Mouse (Mus musculus) hindbrain, embryonic 15.5 days (tissue): ENCODE measurements around the gene Ankrd24. TPM values are rescaled to one million over a fixed set of nuclear protein-coding genes. Genes with fewer than 3 reads are reported as not detected.
"Not testable (repeated sequence)": the region's sequence is repeated elsewhere in the genome, so short reads cannot be mapped to it uniquely, and the experiment has no call there.

Source experiments
- ATAC-seq: fragments of 200-750 bp; cut with Nextera tagmentation; 2 replicates; pipeline ENCODE4 v1.8.0; 2017; ENCODE audit warnings: low read depth, moderate number of reproducible peaks, moderate TSS enrichment; ENCODE audit not compliant: low FRiP score
- H3K27ac ChIP-seq: fragments of 300-500 bp; sonication (generic); replicated peaks from 2 replicates; pipeline ENCODE4 v1.5.1; 2015; ENCODE audit warnings: mild to moderate bottlenecking, inconsistent platforms
- H3K27me3 ChIP-seq: fragments of 300-500 bp; sonication (generic); 2 replicates; pipeline ENCODE4 v1.6.1; 2015; ENCODE audit warnings: control low read depth, inconsistent platforms
- H3K36me3 ChIP-seq: fragments of 300-500 bp; sonication (generic); 2 replicates; pipeline ENCODE4 v1.6.1; 2015; ENCODE audit warnings: control low read depth, inconsistent platforms
- H3K4me1 ChIP-seq: fragments of 300-500 bp; sonication (generic); replicated peaks from 2 replicates; pipeline ENCODE4 v1.6.1; 2015; ENCODE audit warnings: control low read depth, inconsistent platforms
- H3K4me2 ChIP-seq: fragments of 300-500 bp; sonication (generic); 2 replicates; pipeline ENCODE4 v1.6.1; 2015; ENCODE audit warnings: moderate library complexity, mild to moderate bottlenecking, inconsistent platforms
- H3K4me3 ChIP-seq: fragments of 300-500 bp; sonication (generic); 2 replicates; pipeline ENCODE4 v1.5.1; 2015; ENCODE audit warnings: mild to moderate bottlenecking, inconsistent platforms
- H3K9ac ChIP-seq: fragments of 300-500 bp; sonication (generic); 2 replicates; pipeline ENCODE4 v1.6.1; 2015; ENCODE audit warnings: inconsistent platforms
- H3K9me3 ChIP-seq: fragments of 300-500 bp; sonication (generic); 2 replicates; pipeline ENCODE4 v1.6.1; 2016; ENCODE audit warnings: control low read depth, inconsistent platforms
- WGBS: fragments of 180-500 bp; shearing (Covaris S2); methylation state at CpG from one replicate; pipeline ENCODE4 v1.1.7; 2015; 5-methylcytosine and 5-hydroxymethylcytosine counted together
- polyA plus RNA-seq: library from polyadenylated mRNA; unstranded; fragments of >200 nt; fragmentation: Nextera tagmentation; extraction: Ambion mirVana; gene quantifications from 2 replicates; pipeline ENCODE4 v1.2.1, GENCODE M21; 2015

Gene Ankrd24
- polyA plus RNA-seq, 1 experiment from 2014 or later: 23.6 TPM

DNA sequence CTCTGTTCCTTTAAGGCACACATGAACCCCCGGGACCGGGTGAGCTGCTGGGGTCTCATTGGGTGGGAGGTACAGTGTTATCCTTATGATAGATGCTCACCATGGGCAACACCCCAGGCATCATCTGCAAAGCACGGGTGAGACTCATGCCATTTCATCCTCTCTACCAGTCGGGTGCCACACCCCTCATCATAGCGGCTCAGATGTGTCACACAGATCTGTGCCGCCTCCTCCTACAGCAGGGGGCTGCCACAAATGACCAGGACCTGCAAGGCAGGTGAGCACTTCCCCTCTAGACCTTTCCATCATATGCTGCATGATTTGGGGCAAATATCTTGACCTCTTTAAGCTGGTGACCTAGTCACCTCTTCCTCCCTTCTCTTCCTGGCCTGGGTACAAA lies 9.8 kb downstream of the Ankrd24 start:
- Histone ChIP-seq H3K27ac (no peak overlapping the region), H3K9me3 (no peaks in the 10 kb centered on the region), H3K9ac (no peak overlapping the region), H3K4me1 (peaks cover 31% of the 10 kb centered on the region), H3K4me3 (no peak overlapping the region), H3K4me2 (no peak overlapping the region), H3K27me3 (no peaks in the 10 kb centered on the region), H3K36me3 (no peaks in the 10 kb centered on the region)
- WGBS: 75% methylated on average over 6 of the region's 6 CpGs
- ATAC-seq: no peak

DNA sequence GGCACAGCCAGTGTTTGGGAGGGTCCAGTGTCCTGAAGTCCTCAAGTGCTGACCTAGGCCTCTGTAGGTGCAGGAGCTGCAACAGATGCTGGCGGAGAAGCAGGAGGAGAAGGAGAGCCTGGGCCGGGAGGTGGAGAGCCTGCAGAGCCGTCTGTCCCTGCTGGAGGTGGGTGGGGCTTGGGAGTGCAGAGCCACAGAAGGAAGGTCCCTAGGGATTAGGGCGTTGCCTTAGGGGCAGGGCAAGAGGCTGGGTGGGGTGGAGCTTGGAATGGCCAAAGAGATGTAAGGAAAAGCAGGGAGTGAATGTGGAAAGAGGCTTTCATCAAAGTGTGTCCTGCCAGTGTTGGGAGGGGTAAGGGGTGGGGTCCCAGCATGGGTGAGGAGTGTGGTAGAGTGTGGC lies 12.5 kb downstream of the Ankrd24 start:
- H3K27me3 ChIP-seq, ATAC-seq, H3K9ac ChIP-seq, H3K36me3 ChIP-seq, H3K4me2 ChIP-seq, H3K4me3 ChIP-seq, H3K27ac ChIP-seq, H3K9me3 ChIP-seq: not testable (repeated sequence)
- H3K4me1 ChIP-seq: peaks cover 30% of the 10 kb centered on the region
- WGBS: 41% methylated on average over 4 of the region's 4 CpGs

DNA sequence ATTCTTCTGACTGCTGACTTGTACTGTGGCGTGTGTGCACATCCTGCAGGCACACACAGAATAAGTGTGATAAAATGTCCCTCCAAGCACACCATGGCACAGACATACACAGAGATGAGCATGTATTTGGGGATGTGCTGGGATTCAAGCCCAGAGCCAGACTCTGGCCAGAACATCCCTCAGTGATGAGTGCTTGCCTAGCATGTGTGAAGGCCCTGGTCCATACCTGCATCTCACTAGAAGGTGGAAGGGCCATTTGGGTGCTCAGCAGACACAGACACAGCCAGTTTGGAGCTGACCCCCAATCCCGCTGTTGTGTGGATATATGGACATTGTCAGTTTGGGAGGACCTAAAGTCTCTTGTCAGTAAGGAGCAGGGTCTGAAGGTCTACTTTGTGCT lies 13.2 kb downstream of the Ankrd24 start:
- H3K9me3 ChIP-seq: no peaks in the 10 kb centered on the region
- no peak overlapping the region for H3K27ac ChIP-seq
- H3K4me3 ChIP-seq: no peak overlapping the region
- H3K27me3 ChIP-seq: 0 out of 2 replicates have a peak, but pooled peaks cover 3% of the 10 kb centered on the region
- H3K4me1 ChIP-seq: peaks cover 30% of the 10 kb centered on the region
- peak overlapping the region; percentile 91 for H3K4me2 ChIP-seq
- no peak for ATAC-seq
- no peaks in the 10 kb centered on the region for H3K36me3 ChIP-seq
- 94% methylated on average over 2 of the region's 2 CpGs for WGBS
- H3K9ac ChIP-seq: no peak overlapping the region

DNA sequence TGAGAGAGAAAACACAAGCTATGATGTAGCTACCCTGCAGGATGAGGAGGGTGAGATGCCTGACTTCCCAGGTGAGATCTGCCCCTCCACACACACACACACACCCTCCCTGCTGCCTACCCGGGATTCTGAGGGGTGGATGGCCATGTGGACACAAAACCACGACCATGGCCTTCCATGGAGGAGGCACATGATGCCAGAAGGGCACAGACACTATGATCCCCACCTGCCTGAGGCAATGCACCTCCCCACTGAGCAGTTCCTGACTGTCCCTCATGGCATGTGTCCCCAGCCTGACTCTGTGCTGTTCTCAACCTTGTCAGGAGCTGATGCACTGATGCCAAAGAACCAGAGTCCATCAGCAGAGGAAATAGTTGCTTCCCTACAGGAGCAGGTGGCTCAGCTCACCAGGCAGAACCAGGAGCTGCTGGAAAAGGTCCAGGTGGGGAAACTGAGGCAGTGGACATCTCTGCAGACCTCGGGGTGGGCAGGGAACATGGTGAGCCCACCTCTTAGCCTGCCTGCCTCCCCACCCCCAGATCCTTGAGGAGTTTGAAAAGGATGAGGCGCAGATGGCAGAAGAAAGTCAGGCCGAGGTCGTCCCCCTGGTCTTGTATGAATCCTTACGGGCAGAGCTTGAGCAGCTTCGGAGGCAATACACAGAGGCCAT lies 13.8 kb downstream of the Ankrd24 start:
- Histone ChIP-seq H3K36me3 (no peaks in the 10 kb centered on the region), H3K27me3 (0 out of 2 replicates have a peak, but pooled peaks cover 3% of the 10 kb centered on the region), H3K9ac (peak overlapping the region; percentile 90; the same call in 1 of the 2 replicates), H3K4me2 (peak overlapping the region; percentile 91), H3K4me1 (peaks cover 30% of the 10 kb centered on the region), H3K4me3 (peak overlapping the region; percentile 76), H3K9me3 (no peaks in the 10 kb centered on the region), H3K27ac (peak overlapping the region; percentile 95; the same call in 1 of the 2 replicates)
- ATAC-seq: no peak
- 78% methylated on average over 8 of the region's 8 CpGs for WGBS

DNA sequence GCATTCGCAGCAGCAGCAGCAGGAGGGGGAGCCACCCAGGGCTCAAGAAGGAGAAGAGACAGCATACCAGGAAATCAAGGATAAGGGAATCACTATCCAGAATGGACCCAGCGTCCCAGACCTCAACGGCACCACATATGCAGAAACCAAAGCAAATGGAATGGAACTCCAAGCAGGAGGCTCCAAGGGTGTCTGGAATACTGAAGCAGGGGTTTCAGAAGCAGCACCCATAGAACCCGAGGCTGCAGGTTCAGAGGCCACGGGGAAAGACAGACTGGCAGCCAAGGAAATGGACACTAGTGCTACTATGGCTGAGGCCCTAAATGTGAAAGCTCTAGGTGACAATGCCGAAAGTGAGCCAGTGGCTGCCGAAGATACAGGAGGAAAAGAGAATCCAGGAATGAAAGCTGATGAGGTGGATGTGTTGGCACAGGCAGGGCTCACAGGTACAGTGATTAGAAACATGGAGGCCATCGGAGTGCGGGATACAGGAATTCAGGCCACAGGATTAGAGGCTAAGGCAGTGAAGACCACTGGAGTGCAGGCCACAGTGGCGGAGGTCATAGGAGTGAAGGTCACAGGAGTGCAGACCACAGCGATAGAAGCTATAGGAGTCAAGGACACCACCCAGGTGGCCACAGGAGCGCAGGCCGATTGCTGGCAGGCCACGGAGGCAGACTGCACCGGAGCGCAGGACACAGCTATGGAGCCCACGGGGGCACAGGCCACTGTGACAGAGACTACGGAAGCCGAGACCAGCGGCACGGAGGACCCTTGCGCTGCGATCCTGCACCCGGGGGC lies 14.5 kb downstream of the Ankrd24 start:
- Histone ChIP-seq H3K9ac (peak overlapping the region; percentile 90), H3K9me3 (no peaks in the 10 kb centered on the region), H3K36me3 (no peaks in the 10 kb centered on the region), H3K4me1 (peaks cover 30% of the 10 kb centered on the region), H3K4me2 (peak overlapping the region; percentile 91), H3K27ac (peak overlapping the region; percentile 95), H3K27me3 (0 out of 2 replicates have a peak, but pooled peaks cover 3% of the 10 kb centered on the region), H3K4me3 (peak overlapping the region; percentile 76)
- 19% methylated on average over 24 of the region's 24 CpGs for WGBS
- peak; percentile 0; the same call in 1 of the 2 replicates for ATAC-seq

DNA sequence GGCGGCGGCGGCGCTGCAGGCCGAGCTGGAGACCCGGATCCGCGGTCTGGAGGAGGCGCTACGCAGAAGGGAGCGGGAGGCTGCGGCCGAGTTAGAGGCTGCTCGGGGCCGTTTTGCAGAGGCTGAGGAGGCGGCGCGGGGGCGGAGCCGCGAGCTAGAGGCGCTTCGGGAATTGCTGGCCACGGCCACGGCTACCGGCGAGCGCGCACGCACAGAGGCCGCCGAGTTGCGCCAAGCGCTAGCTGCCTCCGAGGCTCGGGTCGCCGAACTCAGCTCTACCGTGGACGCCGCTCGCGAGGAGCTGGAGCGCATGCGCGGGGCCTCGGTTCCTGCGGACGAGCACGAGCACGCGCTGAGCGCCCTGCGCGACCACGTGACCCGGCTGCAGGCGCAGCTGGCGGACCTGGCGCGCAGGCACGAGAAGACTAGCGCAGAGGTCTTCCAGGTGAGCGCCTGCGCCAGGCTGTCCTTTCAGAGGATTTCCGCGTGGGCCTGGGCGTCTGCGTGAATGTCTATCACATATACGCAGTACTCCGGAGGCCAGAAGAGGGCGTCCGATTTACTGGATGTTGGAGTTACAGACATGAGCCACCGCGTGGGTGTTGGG lies 15.2 kb downstream of the Ankrd24 start:
- H3K27me3 ChIP-seq: 0 out of 2 replicates have a peak, but pooled peaks cover 3% of the 10 kb centered on the region
- H3K27ac ChIP-seq: peak overlapping the region; percentile 95
- H3K9ac ChIP-seq: peak overlapping the region; percentile 90
- H3K4me1 ChIP-seq: peaks cover 33% of the 10 kb centered on the region
- under 1% methylated on average over 75 of the region's 75 CpGs for WGBS
- H3K36me3 ChIP-seq: no peaks in the 10 kb centered on the region
- peak overlapping the region; percentile 76 for H3K4me3 ChIP-seq
- H3K4me2 ChIP-seq: peak overlapping the region; percentile 91
- ATAC-seq: peak; percentile 90
- H3K9me3 ChIP-seq: no peaks in the 10 kb centered on the region

DNA sequence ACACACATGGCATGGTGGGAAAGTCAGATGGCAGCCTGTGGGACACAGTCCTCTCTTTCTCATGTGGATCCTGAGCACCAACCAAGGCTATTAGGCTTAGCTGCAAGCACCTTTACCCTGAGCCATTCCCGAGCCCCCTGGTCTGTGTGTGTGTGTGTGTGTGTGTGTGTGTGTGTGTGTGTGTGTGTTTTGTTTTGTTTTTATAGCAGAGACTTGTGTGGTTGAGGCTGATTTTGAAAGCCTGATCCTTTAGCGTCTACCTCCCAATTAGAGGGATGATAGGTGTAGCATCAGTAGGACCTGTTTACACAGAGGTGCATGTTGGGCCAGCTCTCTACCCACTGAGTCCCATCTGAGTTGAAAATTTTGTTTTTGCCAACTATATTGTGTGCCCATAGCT lies 15.8 kb downstream of the Ankrd24 start:
- Histone ChIP-seq H3K9me3 (no peaks in the 10 kb centered on the region), H3K9ac (peak overlapping the region; percentile 90), H3K4me3 (peak overlapping the region; percentile 76), H3K27ac (peak overlapping the region; percentile 95), H3K4me1 (peaks cover 34% of the 10 kb centered on the region), H3K36me3 (no peaks in the 10 kb centered on the region), H3K4me2 (peak overlapping the region; percentile 91), H3K27me3 (0 out of 2 replicates have a peak, but pooled peaks cover 3% of the 10 kb centered on the region)
- WGBS: 51% methylated on average over 2 of the region's 2 CpGs
- ATAC-seq: peak; percentile 21; the same call in 1 of the 2 replicates

DNA sequence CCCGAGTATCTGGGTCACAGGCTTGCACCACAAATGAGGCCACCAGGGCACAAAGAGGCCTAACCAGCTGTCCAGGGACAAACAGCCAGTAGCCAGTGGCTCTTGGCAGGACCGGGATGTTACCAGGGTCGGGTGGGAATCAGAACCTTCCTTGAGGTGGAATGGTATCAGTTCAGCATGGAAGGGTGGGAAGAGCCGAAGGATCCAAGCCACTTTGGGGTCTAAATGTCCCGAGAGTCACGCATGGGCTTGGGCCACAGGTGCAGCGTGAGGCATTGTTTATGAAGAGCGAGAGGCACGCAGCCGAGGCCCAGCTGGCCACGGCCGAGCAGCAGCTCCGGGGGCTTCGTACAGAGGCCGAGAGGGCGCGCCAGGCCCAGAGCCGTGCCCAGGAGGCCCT lies 16.4 kb downstream of the Ankrd24 start:
- peaks cover 34% of the 10 kb centered on the region for H3K4me1 ChIP-seq
- H3K36me3 ChIP-seq: no peaks in the 10 kb centered on the region
- no peaks in the 10 kb centered on the region for H3K9me3 ChIP-seq
- ATAC-seq: no peak
- 86% methylated on average over 18 of the region's 18 CpGs for WGBS
- H3K27ac ChIP-seq: no peak overlapping the region
- H3K27me3 ChIP-seq: 0 out of 2 replicates have a peak, but pooled peaks cover 3% of the 10 kb centered on the region
- no peak overlapping the region for H3K4me3 ChIP-seq
- H3K4me2 ChIP-seq: peak overlapping the region; percentile 91; the same call in 1 of the 2 replicates
- no peak overlapping the region for H3K9ac ChIP-seq

DNA sequence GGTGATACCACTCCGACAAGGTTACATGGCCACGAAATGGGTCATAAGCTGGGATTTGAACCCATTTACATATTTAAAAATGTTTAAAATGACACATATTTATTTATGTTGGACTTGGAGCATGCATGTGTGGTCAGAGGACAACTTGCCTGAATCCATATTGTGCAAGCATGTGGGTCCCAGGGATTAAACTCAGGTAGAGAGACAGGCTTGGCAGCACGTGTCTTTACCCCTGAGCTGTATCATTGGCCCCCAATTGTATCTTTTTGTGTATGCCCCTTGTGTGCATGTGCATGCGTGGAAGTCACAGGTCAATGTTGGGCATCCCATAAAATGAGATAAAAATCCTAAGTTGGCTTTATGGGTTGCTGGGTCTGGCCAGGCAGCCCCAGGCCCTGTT lies 17.1 kb downstream of the Ankrd24 start:
- Histone ChIP-seq H3K4me1 (peaks cover 40% of the 10 kb centered on the region), H3K4me2 (no peak overlapping the region), H3K27ac (no peak overlapping the region), H3K4me3 (no peak overlapping the region), H3K9ac (no peak overlapping the region), H3K27me3 (0 out of 2 replicates have a peak, but pooled peaks cover 3% of the 10 kb centered on the region), H3K36me3 (no peaks in the 10 kb centered on the region), H3K9me3 (no peaks in the 10 kb centered on the region)
- 92% methylated on average over 4 of the region's 4 CpGs for WGBS
- ATAC-seq: no peak

DNA sequence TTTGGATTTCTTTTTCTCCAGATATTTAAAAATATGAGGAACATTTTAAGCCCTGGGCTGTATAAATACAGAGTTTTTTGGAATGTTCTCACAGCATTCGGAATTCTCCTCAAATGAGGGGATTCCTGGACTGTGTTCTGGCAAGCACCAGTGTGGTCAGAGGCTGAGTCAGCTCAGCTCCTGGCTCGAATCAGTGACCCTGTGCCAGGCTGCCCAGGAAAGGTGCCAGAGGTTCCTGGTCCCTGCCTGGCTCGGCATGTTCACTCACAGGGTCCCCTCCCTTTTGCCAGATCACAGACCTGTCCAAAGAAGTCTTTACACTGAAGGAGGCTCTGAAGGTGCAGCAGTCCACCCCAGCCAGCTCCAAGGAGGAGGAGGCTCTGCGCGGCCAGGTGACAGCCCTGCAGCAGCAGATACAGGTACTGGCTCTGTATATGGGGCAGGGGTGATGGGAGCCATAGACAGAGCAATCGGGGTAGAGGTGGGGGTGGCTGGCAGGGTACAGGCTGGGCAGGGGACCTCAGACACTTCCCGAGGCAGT lies 17.7 kb downstream of the Ankrd24 start:
- Histone ChIP-seq H3K4me1 (peaks cover 38% of the 10 kb centered on the region), H3K9ac (no peak overlapping the region), H3K4me2 (no peak overlapping the region), H3K4me3 (no peak overlapping the region), H3K27me3 (0 out of 2 replicates have a peak, but pooled peaks cover 3% of the 10 kb centered on the region), H3K27ac (no peak overlapping the region), H3K36me3 (peaks cover 3% of the 10 kb centered on the region; the same call in 1 of the 2 replicates), H3K9me3 (no peaks in the 10 kb centered on the region)
- no peak for ATAC-seq
- 85% methylated on average over 7 of the region's 7 CpGs for WGBS

DNA sequence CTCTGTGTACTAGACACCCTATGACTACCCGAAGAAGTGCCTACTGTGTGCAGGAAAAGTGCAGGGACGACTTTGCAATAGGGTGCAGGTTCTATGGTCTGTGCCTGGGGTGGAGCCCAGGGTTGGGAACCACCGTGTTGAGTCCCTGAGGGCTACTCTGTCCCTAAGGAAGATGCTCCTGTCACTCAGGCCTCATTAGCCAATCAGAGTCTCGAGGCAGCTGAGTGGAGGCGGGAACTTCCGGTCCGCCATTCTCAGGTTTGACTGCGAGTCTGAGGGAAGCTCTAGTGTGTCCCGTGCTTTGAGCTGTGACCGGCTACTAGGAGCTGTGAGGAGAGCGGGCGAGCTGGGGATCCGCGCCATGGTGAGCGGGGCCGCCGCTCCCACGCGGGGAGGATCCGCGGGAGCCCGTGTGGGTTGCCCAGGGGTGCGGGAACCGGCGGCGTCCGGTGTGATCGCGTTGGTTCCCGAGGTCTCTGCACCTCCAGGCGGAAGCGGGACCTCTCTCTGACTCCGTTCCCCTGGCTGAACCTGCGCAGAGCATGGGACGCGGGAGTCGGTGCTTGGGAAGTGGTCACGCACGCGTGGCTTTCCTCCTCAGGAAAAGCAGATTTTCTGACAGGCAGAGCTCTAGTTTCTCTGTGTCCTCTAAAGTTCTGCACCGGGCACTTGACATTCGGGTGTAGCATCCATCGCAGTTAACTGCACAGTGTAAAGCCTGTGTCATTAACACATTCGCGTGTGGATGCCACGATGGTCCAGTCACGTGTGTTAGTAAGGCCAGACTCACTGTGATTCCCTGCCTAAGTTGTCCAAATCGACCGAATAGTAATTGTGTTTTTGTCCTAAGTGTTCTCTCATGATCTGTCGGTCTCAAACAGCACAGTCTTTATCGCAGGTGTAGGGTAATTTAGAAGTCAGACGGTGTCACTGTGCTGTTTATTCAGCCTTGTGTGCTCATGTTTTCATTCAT lies 20.7 kb downstream of the Ankrd24 start, which contains the start of gene Gm10778:
Gene Gm10778 (plus strand): TSS at position 257 of the 973 bp plus-strand sequence.
- WGBS: 3% methylated on average over 38 of the region's 52 CpGs
- not testable (repeated sequence) for H3K9me3 ChIP-seq, H3K27me3 ChIP-seq
- Histone ChIP-seq H3K4me3 (peak within 1 kb of the TSS; percentile 53), H3K4me1 (peaks cover 15% of the 10 kb centered on the region), H3K9ac (peak within 1 kb of the TSS; percentile 55), H3K27ac (peak within 1 kb of the TSS; percentile 87), H3K36me3 (peaks cover 16% of the 10 kb centered on the region), H3K4me2 (peak within 1 kb of the TSS; percentile 67)
- ATAC-seq: peak; percentile 94
